Mouse (Mus musculus): ENCODE measurements at regions not wholly inside any gene's neighbourhood (a gene's known extent, or its start where the extent isn't known, plus 50 kb on each side); places are given as distances from the start of the nearest gene placed in this dataset.

GRCm38 (mm10) chr2:51306257-51306656 lies 157.3 kb upstream of the Rnd3 start:
- TF ChIP-seq CTCF (IDR thresholded peaks at IDR 0.05; ENCODE audit: low read depth), result no peak
- TF ChIP-seq EP300 (IDR thresholded peaks at IDR 0.05; ENCODE audit: low read depth), result no peak

All from liver, postnatal 0 days (tissue).